Mouse (Mus musculus): ENCODE measurements at regions not wholly inside any gene's neighbourhood (a gene's known extent, or its start where the extent isn't known, plus 50 kb on each side); places are given as distances from the start of the nearest gene placed in this dataset.
A peak's percentile ranks its signal among the peaks of the same experiment; 100 is the strongest.

- no peak for DNase-seq
Observed at GRCm38 (mm10) chr17:79282771-79283170, 72.1 kb downstream of the Cdc42ep3 start.

- DNase-seq: no peak
Observed at GRCm38 (mm10) chr17:79273551-79273950, 81.3 kb downstream of the Cdc42ep3 start.

- DNase-seq: no peak
Observed at GRCm38 (mm10) chr17:79259691-79260090, 95.2 kb downstream of the Cdc42ep3 start.

- DNase-seq: no peak
Observed at GRCm38 (mm10) chr17:79246962-79247902, 107.7 kb downstream of the Cdc42ep3 start.

- no peak for DNase-seq
Observed at GRCm38 (mm10) chr17:79244121-79244520, 110.8 kb downstream of the Cdc42ep3 start.

GRCm38 (mm10) chr17:79243426-79243825 lies 111.5 kb downstream of the Cdc42ep3 start:
- no peak for DNase-seq

- no peak for DNase-seq
Observed at GRCm38 (mm10) chr17:79241489-79241888, 113.4 kb downstream of the Cdc42ep3 start.

GRCm38 (mm10) chr17:79236244-79236781 lies 118.6 kb downstream of the Cdc42ep3 start:
- no peak for DNase-seq

- DNase-seq: peak; percentile 70
Observed at GRCm38 (mm10) chr17:79230653-79231489, 124.0 kb downstream of the Cdc42ep3 start.

- no peak for DNase-seq
Observed at GRCm38 (mm10) chr17:79206563-79206962, 148.3 kb downstream of the Cdc42ep3 start.

GRCm38 (mm10) chr17:79206111-79206510 lies 148.8 kb downstream of the Cdc42ep3 start:
- no peak for DNase-seq

- DNase-seq: no peak
Observed at GRCm38 (mm10) chr17:79199814-79200491, 148.2 kb downstream of the Qpct start.

GRCm38 (mm10) chr17:79191871-79192373 lies 140.2 kb downstream of the Qpct start:
- DNase-seq: no peak

GRCm38 (mm10) chr17:79188282-79188681 lies 136.6 kb downstream of the Qpct start:
- no peak for DNase-seq

GRCm38 (mm10) chr17:79180277-79181130 lies 128.8 kb downstream of the Qpct start:
- no peak for DNase-seq

- no peak for DNase-seq
Observed at GRCm38 (mm10) chr17:79177259-79177658, 125.6 kb downstream of the Qpct start.

GRCm38 (mm10) chr17:79176356-79176755 lies 124.7 kb downstream of the Qpct start:
- DNase-seq: no peak

GRCm38 (mm10) chr17:79175381-79175780 lies 123.7 kb downstream of the Qpct start:
- no peak for DNase-seq

- DNase-seq: no peak
Observed at GRCm38 (mm10) chr17:79172328-79172727, 120.6 kb downstream of the Qpct start.

- DNase-seq: no peak
Observed at GRCm38 (mm10) chr17:79170690-79171089, 119.0 kb downstream of the Qpct start.

GRCm38 (mm10) chr17:79167198-79167597 lies 115.5 kb downstream of the Qpct start:
- no peak for DNase-seq

Measured in right cerebral cortex, adult 18-20 months (tissue).